ENCODE assay signal across 9 mouse cellular contexts in the genomic region with DNA sequence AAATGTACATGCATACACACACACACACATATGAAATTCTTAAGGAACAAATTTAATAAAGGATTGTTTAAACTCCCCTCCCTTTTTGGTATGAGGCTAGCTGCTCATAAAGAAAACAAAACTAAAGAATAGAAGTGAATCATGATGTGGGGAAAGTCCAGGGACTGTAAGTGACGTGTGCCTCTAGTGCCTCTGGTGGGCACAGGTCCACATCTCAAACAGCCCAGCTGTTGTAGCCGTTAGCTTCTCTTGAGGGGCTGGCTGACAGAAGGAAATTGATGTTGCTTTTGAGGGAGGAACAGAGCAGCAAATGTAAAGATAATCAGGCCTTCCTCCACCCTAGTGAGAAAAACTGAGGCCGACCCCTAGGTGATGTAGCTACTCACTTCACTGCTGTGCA.
DNase-seq lines count a peak whose midpoint lies in the region; ATAC-seq and TF ChIP-seq lines count a peak whose summit lies in the region.
"Had no signal": no experiment of that assay in that cellular context is flagged by ENCODE, and none has a peak within 500 bp of the region (broad histone marks: within the 10 kb centered on the region; RNA-seq: fewer than 3 reads in every experiment).

No protein-coding gene starts in this region.

- WGBS in neural tube, embryonic 12.5 days: 45% methylated on average over 3 of the region's 3 CpGs

- H3K9me3 ChIP-seq in neural tube, embryonic 12.5 days: no peaks in the 10 kb centered on the region
- H3K9me3 ChIP-seq: embryonic facial prominence, embryonic 12.5 days had no signal

- H3K27me3 ChIP-seq in neural tube, embryonic 12.5 days (replicated peaks): no peaks in the 10 kb centered on the region
- H3K27me3 ChIP-seq: embryonic facial prominence, embryonic 12.5 days had no signal

- H3K4me2 ChIP-seq in neural tube, embryonic 12.5 days (replicated peaks): no peak overlapping the region
- H3K4me2 ChIP-seq: embryonic facial prominence, embryonic 12.5 days had no signal

- intact Hi-C loops in heart, postnatal 10 days (cut with DNase I): loop anchor here (5.0 kb wide), 1 partner anchor 146 kb away; no protein-coding TSS in a partner anchor
- intact Hi-C loops in heart, postnatal 36 days (cut with DNase I): loop anchor here (5.0 kb wide), 2 partner anchors 151 to 929 kb away; no protein-coding TSS in a partner anchor

- peak; percentile 53 for DNase-seq in heart, postnatal 10 days
- no peak for DNase-seq in heart, postnatal 36 days
- DNase-seq in neural tube, embryonic 10.5 days (ENCODE audit: extremely low spot score, low spot score): no peak
- peak; percentile 54 for DNase-seq in brain, embryonic 14.5 days (ENCODE audit: low read depth)
- DNase-seq in retina, embryonic 14.5 days (ENCODE audit: low spot score): peak; percentile 23
- DNase-seq in cerebellum, postnatal 4 days (ENCODE audit: low spot score in 2 of 2): no peak
- DNase-seq in MN1 (ENCODE audit: low spot score): no peak

- H3K27ac ChIP-seq in neural tube, embryonic 12.5 days: no peak overlapping the region
- H3K27ac ChIP-seq: embryonic facial prominence, embryonic 12.5 days had no signal

- H3K4me1 ChIP-seq in neural tube, embryonic 12.5 days: no peaks in the 10 kb centered on the region
- H3K4me1 ChIP-seq: embryonic facial prominence, embryonic 12.5 days had no signal

- TF ChIP-seq POLR2A in brain, embryonic 14.5 days (IDR thresholded peaks at IDR 0.05; ENCODE audit: borderline replicate concordance, extremely low read depth, insufficient read depth, insufficient read length, poor library complexity, severe bottlenecking): no peak

- TF ChIP-seq CTCF in brain, embryonic 14.5 days (IDR thresholded peaks at IDR 0.05; ENCODE audit: borderline replicate concordance, extremely low read depth, insufficient read depth, insufficient read length): peak; percentile 31; the same call in 1 of the 2 replicates

- ATAC-seq in neural tube, embryonic 12.5 days (ENCODE audit: low FRiP score, low read depth): peak; percentile 17; the same call in 1 of the 2 replicates

- H3K4me3 ChIP-seq in neural tube, embryonic 12.5 days: no peak overlapping the region
- H3K4me3 ChIP-seq: embryonic facial prominence, embryonic 12.5 days had no signal

- no peak overlapping the region for H3K9ac ChIP-seq in neural tube, embryonic 12.5 days
- H3K9ac ChIP-seq: embryonic facial prominence, embryonic 12.5 days had no signal

- H3K36me3 ChIP-seq in neural tube, embryonic 12.5 days: no peaks in the 10 kb centered on the region
- H3K36me3 ChIP-seq: embryonic facial prominence, embryonic 12.5 days had no signal

Comparison
In these comparisons a context has a peak if more than half of its experiments do, and no peak if none do; other contexts are left out.
1. DNase-seq: peak in heart, postnatal 10 days (2 of 2), brain, embryonic 14.5 days (single experiment) and retina, embryonic 14.5 days (single experiment); none in heart, postnatal 36 days (0 of 2), neural tube, embryonic 10.5 days (single experiment), cerebellum, postnatal 4 days (0 of 2) and MN1 (single experiment).